Mouse (Mus musculus): Measurements from ENCODE around the gene Mrgprf. TPM values are rescaled to one million over a fixed set of nuclear protein-coding genes. Genes with fewer than 3 reads are reported as not detected.

Mrgprf gene
- 6.5 and 8.9 TPM in 2 replicates for polyA plus RNA-seq (2012; rRNA removed)

GRCm38 (mm10) chr7:145300321-145301007, at the start of gene Mrgprf:
Gene Mrgprf (plus strand): TSS chr7:145300828.
- Histone ChIP-seq H3K4me1 (ENCODE audit: control insufficient read depth, insufficient read depth, low read length) (no peaks in the 10 kb centered on the region), H3K27ac (ENCODE audit: insufficient read depth, low read depth, low read length) (peak within 1 kb of the TSS; percentile 51; the same call in 1 of the 2 replicates), H3K27me3 (replicated peaks; ENCODE audit: control insufficient read depth, insufficient read depth, low read length) (no peaks in the 10 kb centered on the region), H3K4me3 (ENCODE audit: insufficient read depth, low read depth, low read length) (peak within 1 kb of the TSS; percentile 2; the same call in 1 of the 2 replicates), H3K36me3 (ENCODE audit: control insufficient read depth, insufficient read depth, low read length) (no peaks in the 10 kb centered on the region)
- 30% methylated on average over 12 of the region's 13 CpGs for WGBS
- TF ChIP-seq CTCF (conservative IDR thresholded peaks at IDR 0.05; ENCODE audit: insufficient read depth, insufficient read length, low read depth, low read length) (0 out of 2 replicates have a peak, but pooled peaks have one; percentile 2), POLR2A (IDR thresholded peaks at IDR 0.05; ENCODE audit: low read depth, low read length) (no peak)
- DNase-seq = peak; percentile 28

GRCm38 (mm10) chr7:145252715-145253476, 47.7 kb upstream of the Mrgprf start:
- peak; percentile 67 for DNase-seq
- 38% methylated on average over 8 of the region's 8 CpGs for WGBS
- Histone ChIP-seq H3K4me3 (ENCODE audit: insufficient read depth, low read depth, low read length) (no peak overlapping the region), H3K36me3 (ENCODE audit: control insufficient read depth, insufficient read depth, low read length) (no peaks in the 10 kb centered on the region), H3K4me1 (ENCODE audit: control insufficient read depth, insufficient read depth, low read length) (no peaks in the 10 kb centered on the region), H3K27ac (ENCODE audit: insufficient read depth, low read depth, low read length) (no peak overlapping the region), H3K27me3 (replicated peaks; ENCODE audit: control insufficient read depth, insufficient read depth, low read length) (no peaks in the 10 kb centered on the region)
- TF ChIP-seq CTCF (conservative IDR thresholded peaks at IDR 0.05; ENCODE audit: insufficient read depth, insufficient read length, low read depth, low read length) (peak; percentile 86), POLR2A (IDR thresholded peaks at IDR 0.05; ENCODE audit: low read depth, low read length) (no peak)

GRCm38 (mm10) chr7:145253986-145254630, 46.5 kb upstream of the Mrgprf start:
- 71% methylated on average over 3 of the region's 3 CpGs for WGBS
- Histone ChIP-seq H3K4me3 (ENCODE audit: insufficient read depth, low read depth, low read length) (no peak overlapping the region), H3K27me3 (replicated peaks; ENCODE audit: control insufficient read depth, insufficient read depth, low read length) (no peaks in the 10 kb centered on the region), H3K4me1 (ENCODE audit: control insufficient read depth, insufficient read depth, low read length) (no peaks in the 10 kb centered on the region), H3K27ac (ENCODE audit: insufficient read depth, low read depth, low read length) (no peak overlapping the region), H3K36me3 (ENCODE audit: control insufficient read depth, insufficient read depth, low read length) (no peaks in the 10 kb centered on the region)
- TF ChIP-seq POLR2A (IDR thresholded peaks at IDR 0.05; ENCODE audit: low read depth, low read length) (no peak), CTCF (conservative IDR thresholded peaks at IDR 0.05; ENCODE audit: insufficient read depth, insufficient read length, low read depth, low read length) (no peak)
- DNase-seq = no peak

GRCm38 (mm10) chr7:145256092-145256491, 44.5 kb upstream of the Mrgprf start:
- WGBS = 100% methylated on average over 1 of the region's 1 CpGs
- TF ChIP-seq POLR2A (IDR thresholded peaks at IDR 0.05; ENCODE audit: low read depth, low read length) = no peak
- TF ChIP-seq CTCF (conservative IDR thresholded peaks at IDR 0.05; ENCODE audit: insufficient read depth, insufficient read length, low read depth, low read length) = no peak
- H3K27ac ChIP-seq (ENCODE audit: insufficient read depth, low read depth, low read length) = no peak overlapping the region
- no peaks in the 10 kb centered on the region for H3K4me1 ChIP-seq (ENCODE audit: control insufficient read depth, insufficient read depth, low read length)
- H3K4me3 ChIP-seq (ENCODE audit: insufficient read depth, low read depth, low read length) = no peak overlapping the region
- no peak for DNase-seq
- no peaks in the 10 kb centered on the region for H3K36me3 ChIP-seq (ENCODE audit: control insufficient read depth, insufficient read depth, low read length)
- no peaks in the 10 kb centered on the region for H3K27me3 ChIP-seq (replicated peaks; ENCODE audit: control insufficient read depth, insufficient read depth, low read length)

- Histone ChIP-seq H3K4me1 (ENCODE audit: control insufficient read depth, insufficient read depth, low read length) (no peaks in the 10 kb centered on the region), H3K4me3 (ENCODE audit: insufficient read depth, low read depth, low read length) (no peak overlapping the region), H3K27ac (ENCODE audit: insufficient read depth, low read depth, low read length) (no peak overlapping the region), H3K36me3 (ENCODE audit: control insufficient read depth, insufficient read depth, low read length) (no peaks in the 10 kb centered on the region), H3K27me3 (replicated peaks; ENCODE audit: control insufficient read depth, insufficient read depth, low read length) (no peaks in the 10 kb centered on the region)
- WGBS = 84% methylated on average over 9 of the region's 9 CpGs
- TF ChIP-seq POLR2A (IDR thresholded peaks at IDR 0.05; ENCODE audit: low read depth, low read length) = no peak
- no peak for TF ChIP-seq CTCF (conservative IDR thresholded peaks at IDR 0.05; ENCODE audit: insufficient read depth, insufficient read length, low read depth, low read length)
- DNase-seq = no peak
Observed at GRCm38 (mm10) chr7:145264202-145264601, 36.4 kb upstream of the Mrgprf start.

- Histone ChIP-seq H3K4me1 (ENCODE audit: control insufficient read depth, insufficient read depth, low read length) (no peaks in the 10 kb centered on the region), H3K4me3 (ENCODE audit: insufficient read depth, low read depth, low read length) (no peak overlapping the region), H3K36me3 (ENCODE audit: control insufficient read depth, insufficient read depth, low read length) (no peaks in the 10 kb centered on the region), H3K27ac (ENCODE audit: insufficient read depth, low read depth, low read length) (no peak overlapping the region), H3K27me3 (replicated peaks; ENCODE audit: control insufficient read depth, insufficient read depth, low read length) (no peaks in the 10 kb centered on the region)
- peak; percentile 70 for DNase-seq
- 84% methylated on average over 2 of the region's 2 CpGs for whole genome bisulfite sequencing
- TF ChIP-seq POLR2A (IDR thresholded peaks at IDR 0.05; ENCODE audit: low read depth, low read length) (no peak), CTCF (conservative IDR thresholded peaks at IDR 0.05; ENCODE audit: insufficient read depth, insufficient read length, low read depth, low read length) (no peak)
Observed at GRCm38 (mm10) chr7:145266011-145266410, 34.6 kb upstream of the Mrgprf start.

- no peaks in the 10 kb centered on the region for H3K4me1 ChIP-seq (ENCODE audit: control insufficient read depth, insufficient read depth, low read length)
- 79% methylated on average over 7 of the region's 7 CpGs for WGBS
- no peaks in the 10 kb centered on the region for H3K36me3 ChIP-seq (ENCODE audit: control insufficient read depth, insufficient read depth, low read length)
- no peak overlapping the region for H3K4me3 ChIP-seq (ENCODE audit: insufficient read depth, low read depth, low read length)
- no peak overlapping the region for H3K27ac ChIP-seq (ENCODE audit: insufficient read depth, low read depth, low read length)
- no peak for DNase-seq
- no peaks in the 10 kb centered on the region for H3K27me3 ChIP-seq (replicated peaks; ENCODE audit: control insufficient read depth, insufficient read depth, low read length)
- no peak for TF ChIP-seq CTCF (conservative IDR thresholded peaks at IDR 0.05; ENCODE audit: insufficient read depth, insufficient read length, low read depth, low read length)
- TF ChIP-seq POLR2A (IDR thresholded peaks at IDR 0.05; ENCODE audit: low read depth, low read length) = no peak
Observed at GRCm38 (mm10) chr7:145268890-145269289, 31.7 kb upstream of the Mrgprf start.

Data from kidney, adult 2 months (tissue).